Mouse (Mus musculus): Measurements from ENCODE around the gene Smdt1. TPM values are rescaled to one million over a fixed set of nuclear protein-coding genes. Genes with fewer than 3 reads are reported as not detected.

The Smdt1 gene
- polyA plus RNA-seq, 1 experiment from 2014 or later: 151 TPM

DNA sequence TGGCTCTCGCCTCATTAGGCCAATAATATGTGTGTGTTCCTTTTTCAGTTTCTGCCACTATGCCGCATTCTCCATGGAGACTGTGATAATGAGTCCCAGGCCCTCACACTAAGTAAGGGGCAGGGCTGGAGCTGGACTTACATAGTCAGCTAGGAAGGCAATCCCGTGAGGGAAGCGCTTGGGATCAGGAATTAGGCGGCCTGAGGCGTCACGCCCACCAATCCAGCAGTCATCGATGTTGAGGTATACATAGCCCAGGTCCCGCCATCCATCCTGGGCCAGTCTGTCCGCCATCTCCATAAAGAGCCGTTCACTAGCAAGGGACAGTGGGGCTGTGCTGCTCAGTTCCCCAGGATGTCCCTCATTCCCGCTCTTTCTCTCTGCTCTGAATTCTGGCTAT is 2.1 kb upstream of the Smdt1 start:
- Histone ChIP-seq H3K36me3 (replicated peaks; ENCODE audit: insufficient read depth, low read length) (peaks cover 39% of the 10 kb centered on the region), H3K9ac (replicated peaks) (no peak overlapping the region), H3K4me2 (ENCODE audit: low read depth, low read length) (peak overlapping the region; percentile 76), H3K27me3 (ENCODE audit: insufficient read depth, low read length) (no peaks in the 10 kb centered on the region), H3K9me3 (ENCODE audit: low read length) (no peaks in the 10 kb centered on the region), H3K4me1 (ENCODE audit: insufficient read depth) (peaks cover 41% of the 10 kb centered on the region), H3K27ac (ENCODE audit: low read depth) (peak overlapping the region; percentile 22; the same call in 1 of the 2 replicates), H3K4me3 (ENCODE audit: low read depth, low read length) (no peak overlapping the region)
- ATAC-seq (no peak), DNase-seq (no peak)
- WGBS (ENCODE audit: insufficient replicate concordance): 87% methylated on average over 12 of the region's 12 CpGs
- TF ChIP-seq EP300 (IDR thresholded peaks at IDR 0.05; ENCODE audit: low read depth) (no peak), CTCF (IDR thresholded peaks at IDR 0.05; ENCODE audit: low read depth) (no peak)

DNA sequence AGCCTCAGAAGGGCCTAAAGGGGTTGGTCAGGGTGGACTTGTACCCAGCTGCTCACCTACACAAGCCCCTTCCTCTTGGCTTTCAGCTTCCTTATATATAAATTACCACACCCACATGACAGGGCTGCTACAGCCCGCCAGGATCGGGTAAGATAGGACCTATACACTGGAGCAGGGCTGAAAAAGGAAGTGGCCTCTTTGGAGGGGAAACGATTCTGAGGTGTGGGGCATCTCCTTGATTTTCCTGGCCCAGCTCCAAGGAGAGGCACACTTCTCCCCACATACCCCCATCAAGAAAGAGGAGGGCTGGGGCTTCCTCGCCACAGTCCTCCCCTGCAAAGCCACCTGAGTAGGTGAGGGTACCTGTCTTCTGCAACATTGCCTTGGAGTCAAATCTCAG is 884 bp upstream of the Smdt1 start:
- peak overlapping the region; percentile 76 for H3K4me2 ChIP-seq (ENCODE audit: low read depth, low read length)
- H3K27me3 ChIP-seq (ENCODE audit: insufficient read depth, low read length): no peaks in the 10 kb centered on the region
- peak overlapping the region; percentile 99 for H3K27ac ChIP-seq (ENCODE audit: low read depth)
- H3K9me3 ChIP-seq (ENCODE audit: low read length): no peaks in the 10 kb centered on the region
- peaks cover 30% of the 10 kb centered on the region for H3K36me3 ChIP-seq (replicated peaks; ENCODE audit: insufficient read depth, low read length)
- peak overlapping the region; percentile 77 for H3K4me3 ChIP-seq (ENCODE audit: low read depth, low read length)
- 12% methylated on average over 4 of the region's 4 CpGs for WGBS (ENCODE audit: insufficient replicate concordance)
- peak overlapping the region; percentile 81 for H3K9ac ChIP-seq (replicated peaks)
- DNase-seq (no peak), ATAC-seq (no peak)
- peaks cover 51% of the 10 kb centered on the region for H3K4me1 ChIP-seq (ENCODE audit: insufficient read depth)
- TF ChIP-seq CTCF (IDR thresholded peaks at IDR 0.05; ENCODE audit: low read depth) (no peak), EP300 (IDR thresholded peaks at IDR 0.05; ENCODE audit: low read depth) (no peak)

DNA sequence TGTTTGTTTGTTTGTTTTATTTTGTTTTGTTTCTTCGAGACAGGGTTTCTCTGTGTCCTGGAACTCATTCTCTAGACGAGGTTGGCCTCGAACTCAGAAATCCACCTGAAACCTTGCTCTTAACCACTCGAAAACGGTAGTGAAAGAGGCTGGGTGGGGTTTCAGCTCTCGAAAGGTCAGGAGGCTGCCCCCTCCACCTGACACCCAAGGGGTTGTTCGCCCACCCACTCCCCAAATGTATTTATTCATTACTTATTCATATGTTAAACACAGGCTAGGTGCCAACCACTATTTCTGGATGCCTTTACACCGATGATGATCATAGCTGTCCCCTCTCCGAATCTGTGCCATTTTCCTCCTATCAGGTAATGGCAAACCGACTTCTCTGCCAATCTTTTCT is 391 bp downstream of the Smdt1 start:
- TF ChIP-seq CTCF (IDR thresholded peaks at IDR 0.05; ENCODE audit: low read depth): no peak
- no peak for TF ChIP-seq EP300 (IDR thresholded peaks at IDR 0.05; ENCODE audit: low read depth)
- Histone ChIP-seq H3K27ac (ENCODE audit: low read depth) (peak overlapping the region; percentile 99), H3K4me1 (ENCODE audit: insufficient read depth) (peaks cover 64% of the 10 kb centered on the region), H3K4me3 (ENCODE audit: low read depth, low read length) (peak overlapping the region; percentile 77), H3K36me3 (replicated peaks; ENCODE audit: insufficient read depth, low read length) (peaks cover 37% of the 10 kb centered on the region), H3K4me2 (ENCODE audit: low read depth, low read length) (peak overlapping the region; percentile 76), H3K9ac (replicated peaks) (peak overlapping the region; percentile 81), H3K27me3 (ENCODE audit: insufficient read depth, low read length) (no peaks in the 10 kb centered on the region), H3K9me3 (ENCODE audit: low read length) (no peaks in the 10 kb centered on the region)
- 42% methylated on average over 10 of the region's 10 CpGs for WGBS (ENCODE audit: insufficient replicate concordance)
- DNase-seq (no peak), ATAC-seq (no peak)

DNA sequence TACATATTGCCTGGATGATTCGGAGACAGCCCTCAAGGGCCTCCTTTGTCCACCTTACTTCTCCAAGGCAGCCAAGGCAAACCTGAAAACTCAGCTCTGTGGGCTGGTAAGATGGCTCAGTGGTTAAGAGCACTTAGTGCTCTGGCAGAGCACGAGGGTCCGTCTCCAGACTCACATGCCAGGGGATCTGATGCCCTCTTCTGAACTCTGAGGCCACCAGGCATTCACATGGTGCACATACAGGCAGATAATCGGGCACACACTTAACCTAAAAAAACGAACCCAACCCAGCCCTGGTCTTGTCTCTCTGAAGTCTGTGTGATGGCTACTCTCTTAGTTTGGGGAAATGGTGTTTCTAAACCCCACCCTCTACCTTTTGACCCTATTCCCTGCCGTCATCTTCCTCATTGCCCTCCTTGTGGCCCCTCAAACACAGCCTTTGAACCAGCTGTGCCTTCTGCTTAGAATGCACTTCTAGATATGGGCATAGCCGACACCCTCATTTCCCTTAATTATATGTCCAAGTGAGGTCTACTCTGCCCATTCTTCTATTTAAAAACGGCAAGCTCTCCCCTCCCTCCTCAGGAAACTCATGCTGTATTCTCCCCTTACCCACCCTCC is 985 bp downstream of the Smdt1 start:
- Histone ChIP-seq H3K9me3 (ENCODE audit: low read length) (no peaks in the 10 kb centered on the region), H3K27ac (ENCODE audit: low read depth) (peak overlapping the region; percentile 99), H3K36me3 (replicated peaks; ENCODE audit: insufficient read depth, low read length) (peaks cover 33% of the 10 kb centered on the region), H3K4me2 (ENCODE audit: low read depth, low read length) (peak overlapping the region; percentile 76; the same call in 1 of the 2 replicates), H3K4me1 (ENCODE audit: insufficient read depth) (peaks cover 70% of the 10 kb centered on the region), H3K9ac (replicated peaks) (peak overlapping the region; percentile 81), H3K4me3 (ENCODE audit: low read depth, low read length) (no peak overlapping the region), H3K27me3 (ENCODE audit: insufficient read depth, low read length) (no peaks in the 10 kb centered on the region)
- TF ChIP-seq CTCF (IDR thresholded peaks at IDR 0.05; ENCODE audit: low read depth) (no peak), EP300 (IDR thresholded peaks at IDR 0.05; ENCODE audit: low read depth) (no peak)
- 45% methylated on average over 8 of the region's 8 CpGs for WGBS (ENCODE audit: insufficient replicate concordance)
- ATAC-seq (no peak), DNase-seq (no peak)

DNA sequence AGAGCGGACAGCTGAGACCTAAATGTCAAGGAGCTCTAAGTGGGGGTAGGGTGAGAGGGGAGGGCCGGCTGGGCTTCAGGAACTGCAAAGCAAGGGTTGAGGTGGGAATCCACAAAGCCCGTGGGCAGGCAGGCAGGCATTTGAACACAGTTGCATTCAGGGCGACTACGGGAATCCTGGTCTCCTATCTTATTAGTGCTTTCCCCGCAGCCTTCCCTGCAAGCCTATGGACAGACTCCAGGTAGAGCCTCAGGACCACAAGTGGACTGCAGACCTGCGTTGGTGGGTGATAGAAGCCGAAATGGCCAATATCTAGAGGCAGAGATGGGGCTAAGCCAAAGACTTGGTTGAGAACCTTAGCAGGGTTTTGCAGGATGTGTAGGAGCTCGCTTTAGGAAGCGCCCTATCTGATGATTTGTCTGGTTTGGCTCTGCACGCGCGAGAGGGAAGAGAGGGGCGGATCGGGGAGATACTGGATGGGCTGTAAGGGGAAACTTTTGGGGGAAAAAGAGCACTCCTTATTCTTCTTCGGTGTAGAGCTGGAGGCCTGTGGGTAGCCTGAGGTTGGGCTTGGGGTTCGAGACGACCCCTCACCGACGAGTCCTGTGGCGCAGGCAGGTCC is 1.8 kb downstream of the Smdt1 start:
- peaks cover 25% of the 10 kb centered on the region for H3K36me3 ChIP-seq (replicated peaks; ENCODE audit: insufficient read depth, low read length)
- no peaks in the 10 kb centered on the region for H3K27me3 ChIP-seq (ENCODE audit: insufficient read depth, low read length)
- peak; percentile 57 for DNase-seq
- peaks cover 77% of the 10 kb centered on the region for H3K4me1 ChIP-seq (ENCODE audit: insufficient read depth)
- WGBS (ENCODE audit: insufficient replicate concordance): 22% methylated on average over 21 of the region's 21 CpGs
- H3K4me2 ChIP-seq (ENCODE audit: low read depth, low read length): peak overlapping the region; percentile 76
- no peaks in the 10 kb centered on the region for H3K9me3 ChIP-seq (ENCODE audit: low read length)
- peak overlapping the region; percentile 99 for H3K27ac ChIP-seq (ENCODE audit: low read depth)
- TF ChIP-seq EP300 (IDR thresholded peaks at IDR 0.05; ENCODE audit: low read depth) (no peak), CTCF (IDR thresholded peaks at IDR 0.05; ENCODE audit: low read depth) (no peak)
- peak overlapping the region; percentile 81 for H3K9ac ChIP-seq (replicated peaks)
- ATAC-seq: no peak
- peak overlapping the region; percentile 59 for H3K4me3 ChIP-seq (ENCODE audit: low read depth, low read length)

DNA sequence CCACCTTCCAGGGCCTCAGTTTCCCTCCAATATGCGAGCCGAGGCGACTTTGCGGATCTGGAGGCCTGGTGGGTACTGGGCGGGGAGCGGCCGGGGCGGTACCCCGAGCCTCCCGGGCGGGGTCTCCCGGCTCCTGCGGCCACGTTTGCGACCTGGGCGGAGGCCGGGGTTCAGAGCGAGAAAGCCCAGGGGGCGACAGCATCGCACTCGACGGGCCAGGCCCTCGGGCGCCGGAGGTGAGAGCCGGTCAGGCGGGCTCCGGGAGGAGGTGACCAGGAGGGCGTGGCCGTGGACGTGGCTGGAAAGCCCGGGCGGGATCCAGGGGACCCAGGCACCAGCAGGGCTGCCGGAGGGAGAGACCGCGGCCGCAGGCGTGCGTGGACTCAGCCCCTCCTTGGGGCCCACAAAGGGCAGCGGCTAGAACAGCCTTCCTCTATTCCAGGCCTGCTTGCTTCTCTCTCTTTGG is 2.3 kb downstream of the Smdt1 start:
- H3K27ac ChIP-seq (ENCODE audit: low read depth): peak overlapping the region; percentile 99
- peaks cover 20% of the 10 kb centered on the region for H3K36me3 ChIP-seq (replicated peaks; ENCODE audit: insufficient read depth, low read length)
- peak overlapping the region; percentile 81 for H3K9ac ChIP-seq (replicated peaks)
- peak overlapping the region; percentile 59 for H3K4me3 ChIP-seq (ENCODE audit: low read depth, low read length)
- TF ChIP-seq EP300 (IDR thresholded peaks at IDR 0.05; ENCODE audit: low read depth) (no peak), CTCF (IDR thresholded peaks at IDR 0.05; ENCODE audit: low read depth) (peak; percentile 23; the same call in 1 of the 2 replicates)
- WGBS (ENCODE audit: insufficient replicate concordance): under 1% methylated on average over 36 of the region's 40 CpGs
- DNase-seq: peak; percentile 83
- ATAC-seq: peak; percentile 3
- no peaks in the 10 kb centered on the region for H3K27me3 ChIP-seq (ENCODE audit: insufficient read depth, low read length)
- H3K4me2 ChIP-seq (ENCODE audit: low read depth, low read length): peak overlapping the region; percentile 76
- peaks cover 77% of the 10 kb centered on the region for H3K4me1 ChIP-seq (ENCODE audit: insufficient read depth)
- H3K9me3 ChIP-seq (ENCODE audit: low read length): no peaks in the 10 kb centered on the region
